Mouse (Mus musculus) lung, postnatal 0 days (tissue): ENCODE measurements around the gene A830005F24Rik.

Source experiments
- CTCF ChIP-seq: IDR thresholded peaks from 2 replicates; pipeline ENCODE4 v1.5.1; 2016; ENCODE audit warnings: antibody characterized with exemption, mild to moderate bottlenecking
- EP300 ChIP-seq: IDR thresholded peaks from 2 replicates; pipeline ENCODE4 v1.6.1; 2016; ENCODE audit warnings: antibody characterized with exemption, mild to moderate bottlenecking, control low read depth

DNA sequence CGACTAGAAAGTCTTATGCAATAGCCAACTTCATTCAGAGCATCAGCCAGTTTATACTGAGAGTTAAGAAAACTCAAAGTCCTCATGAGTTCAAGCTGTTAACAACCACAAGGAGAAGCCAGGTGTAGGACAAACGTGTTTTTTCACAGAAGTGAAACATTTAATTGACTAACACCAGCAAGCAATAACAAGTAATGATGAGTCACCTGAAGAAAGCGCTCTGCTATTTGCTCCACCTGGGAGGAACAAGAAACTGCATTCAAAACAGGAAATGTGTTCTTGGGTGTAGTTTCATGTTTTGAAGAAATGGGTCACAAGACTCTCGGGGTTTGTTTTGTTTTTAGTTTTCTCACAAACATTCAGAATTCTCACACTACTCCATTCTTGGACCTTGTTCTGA is 2.5 kb downstream of the A830005F24Rik start:
- no peak for TF ChIP-seq CTCF
- no peak for TF ChIP-seq EP300
